Mouse (Mus musculus) brain, embryonic 18.5 days (tissue): Measurements from ENCODE around the gene Map1s.

ENCODE experiments used
- DNase-seq: peaks from one replicate; pipeline ENCODE4 v3.0.0-alpha.2; 2012; ENCODE audit warnings: low read depth, low spot score

Gene Map1s

GRCm38 (mm10) chr8:70905831-70906736 is at the start of gene Map1s:
Gene Map1s, plus strand, starts transcription at chr8:70905932.
- peak; percentile 80 for DNase-seq

- no peak for DNase-seq
These were observed 49.7 kb upstream of the Map1s start for GRCm38 (mm10) chr8:70856028-70856427.

GRCm38 (mm10) chr8:70856541-70857197 is 49.1 kb upstream of the Map1s start:
- no peak for DNase-seq

- DNase-seq: no peak
These were observed 48.2 kb upstream of the Map1s start for GRCm38 (mm10) chr8:70857516-70857915.

- DNase-seq: no peak
These were observed 42.7 kb upstream of the Map1s start, which contains the start of gene Kcnn1 for GRCm38 (mm10) chr8:70862824-70863641. Gene Kcnn1, minus strand, starts transcription at chr8:70863258.

GRCm38 (mm10) chr8:70863956-70864711 is 41.6 kb upstream of the Map1s start:
- DNase-seq: no peak

GRCm38 (mm10) chr8:70864712-70865221 is 41.0 kb upstream of the Map1s start:
- DNase-seq: no peak

- peak; percentile 99 for DNase-seq
These were observed 40.3 kb upstream of the Map1s start for GRCm38 (mm10) chr8:70865350-70866000.

GRCm38 (mm10) chr8:70866001-70866520 is 39.7 kb upstream of the Map1s start:
- DNase-seq: no peak

- no peak for DNase-seq
These were observed 39.2 kb upstream of the Map1s start for GRCm38 (mm10) chr8:70866566-70866965.

- no peak for DNase-seq
These were observed 37.1 kb upstream of the Map1s start for GRCm38 (mm10) chr8:70868559-70869198.

- no peak for DNase-seq
These were observed 36.5 kb upstream of the Map1s start for GRCm38 (mm10) chr8:70869199-70869571.

GRCm38 (mm10) chr8:70869601-70870041 is 36.1 kb upstream of the Map1s start:
- DNase-seq: no peak

GRCm38 (mm10) chr8:70871195-70871807 is 34.4 kb upstream of the Map1s start:
- no peak for DNase-seq

- DNase-seq: no peak
These were observed 32.9 kb upstream of the Map1s start for GRCm38 (mm10) chr8:70872643-70873363.

- peak; percentile 86 for DNase-seq
These were observed 32.3 kb upstream of the Map1s start, which contains the start of gene Ccdc124 for GRCm38 (mm10) chr8:70873364-70873985. Gene Ccdc124, minus strand, starts transcription at chr8:70873935.

GRCm38 (mm10) chr8:70874441-70874840 is 31.3 kb upstream of the Map1s start:
- no peak for DNase-seq

- DNase-seq: no peak
These were observed 29.4 kb upstream of the Map1s start for GRCm38 (mm10) chr8:70876382-70876781.
